Mouse (Mus musculus) urinary bladder, postnatal 10 days (tissue): ENCODE data around the gene Gpha2.

ENCODE experiments used
- DNase-seq: peaks from one replicate; pipeline ENCODE4 v3.0.0; 2022; ENCODE audit warnings: low spot score

Gene Gpha2

GRCm38 (mm10) chr19:6226135-6226534, at the start of gene Gpha2:
Gene Gpha2, plus strand, starts transcription at chr19:6226380.
- DNase-seq = no peak

- no peak for DNase-seq
Measured at GRCm38 (mm10) chr19:6178775-6179174, 47.4 kb upstream of the Gpha2 start.

- no peak for DNase-seq
Measured at GRCm38 (mm10) chr19:6181629-6182028, 44.6 kb upstream of the Gpha2 start.

GRCm38 (mm10) chr19:6182534-6182933, 43.6 kb upstream of the Gpha2 start:
- no peak for DNase-seq

GRCm38 (mm10) chr19:6184131-6184530, 42.0 kb upstream of the Gpha2 start, which contains the start of gene Majin:
Gene Majin, plus strand, starts transcription at chr19:6184388.
- DNase-seq = no peak

GRCm38 (mm10) chr19:6204265-6204664, 21.9 kb upstream of the Gpha2 start:
- DNase-seq = no peak

GRCm38 (mm10) chr19:6206716-6207115, 19.5 kb upstream of the Gpha2 start:
- no peak for DNase-seq

- no peak for DNase-seq
Measured at GRCm38 (mm10) chr19:6216046-6216705, 10.0 kb upstream of the Gpha2 start.

GRCm38 (mm10) chr19:6218606-6219005, 7.6 kb upstream of the Gpha2 start:
- no peak for DNase-seq

GRCm38 (mm10) chr19:6226763-6227162, 583 bp downstream of the Gpha2 start:
- no peak for DNase-seq

- no peak for DNase-seq
Measured at GRCm38 (mm10) chr19:6227864-6228263, 1.7 kb downstream of the Gpha2 start.

- no peak for DNase-seq
Measured at GRCm38 (mm10) chr19:6230411-6230810, 4.2 kb downstream of the Gpha2 start.

- DNase-seq = no peak
Measured at GRCm38 (mm10) chr19:6231036-6231435, 4.9 kb downstream of the Gpha2 start.

- no peak for DNase-seq
Measured at GRCm38 (mm10) chr19:6233647-6234046, 7.5 kb downstream of the Gpha2 start.

GRCm38 (mm10) chr19:6234337-6235083, 8.3 kb downstream of the Gpha2 start:
- no peak for DNase-seq

GRCm38 (mm10) chr19:6235084-6236052, 9.2 kb downstream of the Gpha2 start, which contains the start of gene Ppp2r5b:
Gene Ppp2r5b, minus strand, starts transcription at chr19:6235872.
- peak; percentile 67 for DNase-seq

- peak; percentile 63 for DNase-seq
Measured at GRCm38 (mm10) chr19:6236053-6236441, 9.9 kb downstream of the Gpha2 start.

GRCm38 (mm10) chr19:6236842-6237241, 10.7 kb downstream of the Gpha2 start:
- DNase-seq = no peak

GRCm38 (mm10) chr19:6238740-6239139, 12.6 kb downstream of the Gpha2 start:
- DNase-seq = no peak

GRCm38 (mm10) chr19:6240136-6240535, 14.0 kb downstream of the Gpha2 start:
- DNase-seq = no peak

- no peak for DNase-seq
Measured at GRCm38 (mm10) chr19:6240725-6241124, 14.5 kb downstream of the Gpha2 start.
